Mouse (Mus musculus) spleen, adult 2 months (tissue): ENCODE measurements around the gene Olfr1387. TPM values are rescaled to one million over a fixed set of nuclear protein-coding genes. Genes with fewer than 3 reads are reported as not detected.
"Not testable (repeated sequence)": the region's sequence is repeated elsewhere in the genome, so short reads cannot be mapped to it uniquely, and the experiment has no call there.

Experiments
- DNase-seq, 2 experiments: peaks; one replicate each; pipeline versions ENCODE4 v3.0.0 to v3.0.0-alpha.2; 2012 to 2021; ENCODE audit warnings: low spot score in 2 of 2, low read depth in 1 of 2
- H3K27ac ChIP-seq: fragments of 200-500 bp; 2 replicates; pipeline ENCODE4 v1.5.1; 2012; ENCODE audit warnings: low read length, inconsistent platforms; ENCODE audit not compliant: insufficient read depth
- H3K27me3 ChIP-seq: fragments of 200-500 bp; 2 replicates; pipeline ENCODE4 v1.6.1; 2012; ENCODE audit warnings: mild to moderate bottlenecking, moderate library complexity, low read length, inconsistent platforms; ENCODE audit not compliant: control insufficient read depth, insufficient read depth
- H3K36me3 ChIP-seq: fragments of 200-500 bp; 2 replicates; pipeline ENCODE4 v1.6.1; 2012; ENCODE audit warnings: mild to moderate bottlenecking, low read length, inconsistent platforms; ENCODE audit not compliant: control insufficient read depth, insufficient read depth
- H3K4me1 ChIP-seq: fragments of 200-500 bp; 2 replicates; pipeline ENCODE4 v1.6.1; 2011; ENCODE audit warnings: inconsistent platforms; ENCODE audit not compliant: control insufficient read depth, insufficient read depth, insufficient read length
- H3K4me3 ChIP-seq: fragments of 200-500 bp; 2 replicates; pipeline ENCODE4 v1.5.1; 2011; ENCODE audit warnings: mild to moderate bottlenecking, inconsistent platforms; ENCODE audit not compliant: insufficient read depth, insufficient read length; ENCODE audit errors: extremely low read depth
- CTCF ChIP-seq: fragments of 200-500 bp; IDR thresholded peaks from 2 replicates; pipeline ENCODE4 v1.5.1; 2011; ENCODE audit warnings: mild to moderate bottlenecking, inconsistent platforms; ENCODE audit not compliant: insufficient read depth, insufficient read length, insufficient replicate concordance; ENCODE audit errors: extremely low read depth
- POLR2A ChIP-seq: fragments of 200-500 bp; IDR thresholded peaks from 2 replicates; pipeline ENCODE4 v1.6.1; 2011; ENCODE audit warnings: low read depth, low read length, inconsistent platforms
- WGBS: fragments of 180-500 bp; shearing (Covaris S2); methylation state at CpG from one replicate; pipeline ENCODE4 v1.1.7; 2018; 5-methylcytosine and 5-hydroxymethylcytosine counted together
- polyA plus RNA-seq: library from polyadenylated mRNA; depleted of rRNA; stranded (reverse); fragments of >200 nt; gene quantifications from 2 replicates; pipeline ENCODE4 v1.2.3, GENCODE M21; 2012; rRNA removed

The Olfr1387 gene
- polyA plus RNA-seq, 1 experiment: not detected

GRCm38 (mm10) chr11:49485973-49486372, 30.8 kb downstream of the Olfr1387 start:
- Histone ChIP-seq H3K4me1 (no peaks in the 10 kb centered on the region), H3K4me3 (no peak overlapping the region)
- WGBS: 66% methylated on average over 4 of the region's 4 CpGs

GRCm38 (mm10) chr11:49488770-49489169, 33.6 kb downstream of the Olfr1387 start, which contains the start of gene Olfr1385:
Gene Olfr1385 (plus strand): TSS chr11:49489070.
- 68% methylated on average over 1 of the region's 1 CpGs for WGBS
- not testable (repeated sequence) for H3K27me3 ChIP-seq

More at GRCm38 (mm10) chr11:49485973-49486372, 30.8 kb downstream of the Olfr1387 start:
- no peaks in the 10 kb centered on the region for H3K36me3 ChIP-seq
- H3K27me3 ChIP-seq: no peaks in the 10 kb centered on the region
- TF ChIP-seq CTCF (no peak), POLR2A (no peak)
- no peak overlapping the region for H3K27ac ChIP-seq
- DNase-seq: no peak

More at GRCm38 (mm10) chr11:49488770-49489169, 33.6 kb downstream of the Olfr1387 start, which contains the start of gene Olfr1385:
- H3K36me3 ChIP-seq, DNase-seq, H3K4me1 ChIP-seq, H3K27ac ChIP-seq, H3K4me3 ChIP-seq: not testable (repeated sequence)

Other genes starting within 250 kb of the Olfr1387 start
- gene Mgat1, start 211.2 kb upstream of the Olfr1387 start, polyA plus RNA-seq: 222 and 255 TPM in 2 replicates
- 0.06 TPM in 2 replicates for gene Olfr1393, start 177.0 kb upstream of the Olfr1387 start, polyA plus RNA-seq
- not detected in 2 replicates for gene Olfr1392, start 170.1 kb upstream of the Olfr1387 start, polyA plus RNA-seq
- not detected in 2 replicates for gene Olfr10, start 150.6 kb upstream of the Olfr1387 start, polyA plus RNA-seq
- gene Olfr1391, start 132.6 kb upstream of the Olfr1387 start, polyA plus RNA-seq: not detected in 2 replicates
- gene Olfr1390, start 120.2 kb upstream of the Olfr1387 start, polyA plus RNA-seq: not detected in 2 replicates
- not detected in 2 replicates for gene Olfr1389, start 32.3 kb upstream of the Olfr1387 start, polyA plus RNA-seq
- gene Olfr1388, start 18.7 kb upstream of the Olfr1387 start, polyA plus RNA-seq: 0.08 TPM in 1 of 2 replicates, not detected in the other
- not detected in 2 replicates for gene Olfr1386, start 9.7 kb downstream of the Olfr1387 start, polyA plus RNA-seq
- not detected in 2 replicates for gene Olfr1385, start 33.7 kb downstream of the Olfr1387 start, polyA plus RNA-seq
- not detected in 2 replicates for gene Olfr1384, start 51.4 kb downstream of the Olfr1387 start, polyA plus RNA-seq
- not detected in 2 replicates for gene Olfr1383, start 64.3 kb downstream of the Olfr1387 start, polyA plus RNA-seq
- gene Olfr1382, start 72.9 kb downstream of the Olfr1387 start, polyA plus RNA-seq: not detected in 2 replicates
- gene Olfr1381, start 88.1 kb downstream of the Olfr1387 start, polyA plus RNA-seq: not detected in 2 replicates
- not detected in 2 replicates for gene Olfr1380, start 101.5 kb downstream of the Olfr1387 start, polyA plus RNA-seq
- gene Flt4, start 153.9 kb downstream of the Olfr1387 start, polyA plus RNA-seq: 6.6 and 7.3 TPM in 2 replicates
- 0.28 TPM in 1 of 2 replicates, not detected in the other for gene Scgb3a1, start 208.3 kb downstream of the Olfr1387 start, polyA plus RNA-seq